Mouse (Mus musculus) brain, embryonic 14.5 days (tissue): ENCODE data around the gene Hs3st3b1. TPM values are rescaled to one million over a fixed set of nuclear protein-coding genes. Genes with fewer than 3 reads are reported as not detected.

Source experiments
- DNase-seq: peaks from one replicate; pipeline ENCODE4 v3.0.0-alpha.2; 2011; ENCODE audit warnings: low read depth
- CTCF ChIP-seq: fragments of 200-500 bp; IDR thresholded peaks from 2 replicates; pipeline ENCODE4 v1.5.1; 2012; ENCODE audit warnings: inconsistent platforms, mild to moderate bottlenecking, moderate library complexity, borderline replicate concordance; ENCODE audit not compliant: insufficient read depth, insufficient read length; ENCODE audit errors: extremely low read depth
- POLR2A ChIP-seq: fragments of 200-500 bp; IDR thresholded peaks from 2 replicates; pipeline ENCODE4 v1.6.1; 2012; ENCODE audit warnings: mild to moderate bottlenecking, inconsistent platforms, borderline replicate concordance; ENCODE audit not compliant: poor library complexity, insufficient read depth, insufficient read length, severe bottlenecking; ENCODE audit errors: extremely low read depth
- polyA plus RNA-seq: library from polyadenylated mRNA; depleted of rRNA; stranded (reverse); fragments of >200 nt; gene quantifications from 2 replicates; pipeline ENCODE4 v1.2.3, GENCODE M21; 2012; rRNA removed

The Hs3st3b1 gene
- polyA plus RNA-seq = 7.9 and 10.5 TPM in 2 replicates

DNA sequence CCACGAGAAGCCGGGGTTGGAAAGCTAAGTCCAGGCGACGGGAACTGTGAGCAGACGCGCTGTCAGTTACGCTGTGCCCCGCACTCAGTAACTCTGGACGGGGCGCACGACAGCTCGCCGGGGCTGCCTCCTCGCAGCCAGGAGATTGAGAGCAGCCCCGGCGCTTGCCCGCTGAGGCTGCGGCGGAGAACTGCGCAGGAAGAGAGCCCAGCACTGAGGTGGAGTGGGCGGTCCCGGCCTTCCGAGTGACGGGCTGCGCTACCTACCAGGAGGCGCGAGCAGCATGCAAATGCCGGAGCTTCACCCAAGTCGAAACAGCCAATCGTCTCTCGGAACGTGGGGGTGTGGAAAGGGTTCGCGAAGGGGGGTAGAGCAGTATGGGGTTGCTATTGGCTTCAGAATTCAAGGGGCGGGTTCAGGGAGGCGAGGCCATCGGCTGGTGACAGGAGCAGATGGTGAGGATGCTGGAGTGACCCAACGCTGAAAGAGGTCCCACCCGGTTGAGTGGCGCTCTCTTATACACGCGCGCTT is at the start of gene Hs3st3b1:
Gene Hs3st3b1 (minus strand): TSS at position 200 of the 531 bp plus-strand sequence.
- peak; percentile 99 for DNase-seq
- TF ChIP-seq POLR2A (peak; percentile 38; the same call in 1 of the 2 replicates), CTCF (no peak)

- no peak for DNase-seq
- TF ChIP-seq POLR2A = no peak
- no peak for TF ChIP-seq CTCF
Measured at GRCm38 (mm10) chr11:63971462-63971861, 49.4 kb upstream of the Hs3st3b1 start.

DNA sequence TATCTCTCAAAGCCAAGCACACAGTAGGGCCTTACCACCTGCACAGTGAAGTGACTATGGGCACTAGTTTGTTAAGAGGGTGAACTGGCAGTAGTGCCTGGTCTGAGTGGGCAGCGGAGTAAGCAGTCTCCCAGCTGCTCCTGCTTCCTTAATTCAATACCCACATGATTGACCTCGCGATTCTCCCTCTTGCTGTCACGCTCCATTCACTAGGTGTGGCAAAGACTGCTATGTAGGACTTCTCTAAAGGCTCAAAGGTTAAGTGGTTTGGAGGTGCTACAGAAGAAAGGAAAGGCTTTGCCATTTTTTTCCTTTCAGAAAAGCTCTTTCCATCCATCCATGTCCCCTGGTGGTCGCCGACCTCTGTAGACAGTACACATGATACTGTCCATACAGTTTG is 48.7 kb upstream of the Hs3st3b1 start:
- TF ChIP-seq POLR2A = no peak
- DNase-seq = no peak

GRCm38 (mm10) chr11:63969205-63969910 is 47.3 kb upstream of the Hs3st3b1 start:
- TF ChIP-seq POLR2A (no peak), CTCF (no peak)
- DNase-seq = peak; percentile 92

GRCm38 (mm10) chr11:63968388-63969035 is 46.4 kb upstream of the Hs3st3b1 start:
- TF ChIP-seq POLR2A (no peak), CTCF (no peak)
- DNase-seq = peak; percentile 40

- DNase-seq = peak; percentile 47
- no peak for TF ChIP-seq CTCF
- TF ChIP-seq POLR2A = no peak
Measured at GRCm38 (mm10) chr11:63967641-63968387, 45.7 kb upstream of the Hs3st3b1 start.

- TF ChIP-seq POLR2A (no peak), CTCF (no peak)
- peak; percentile 61 for DNase-seq
Measured at GRCm38 (mm10) chr11:63965437-63965836, 43.3 kb upstream of the Hs3st3b1 start.

DNA sequence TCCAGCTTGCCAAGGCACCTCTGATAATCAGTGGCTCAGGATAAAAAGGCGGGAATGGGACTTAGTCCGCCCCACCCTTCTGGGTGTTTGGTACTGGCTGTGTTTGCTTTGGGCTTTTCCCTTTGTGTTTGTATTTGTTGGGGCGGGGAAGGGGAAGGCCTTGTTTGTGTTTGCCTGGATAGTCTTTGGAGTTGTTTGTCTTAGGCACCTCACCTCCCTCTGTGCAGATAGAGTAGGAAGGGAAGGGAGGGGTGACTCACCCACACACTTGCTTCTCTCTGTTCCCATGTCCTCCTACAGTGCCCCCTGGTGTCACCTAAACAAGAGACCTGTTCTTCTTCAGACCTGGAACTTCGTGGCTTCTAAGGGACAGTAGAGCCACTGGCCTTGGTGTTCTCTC is 35.1 kb upstream of the Hs3st3b1 start:
- peak; percentile 35 for DNase-seq
- TF ChIP-seq POLR2A (no peak), CTCF (peak; percentile 23; the same call in 1 of the 2 replicates)

- DNase-seq = no peak
- TF ChIP-seq POLR2A = no peak
- TF ChIP-seq CTCF = no peak
Measured at GRCm38 (mm10) chr11:63956748-63957147, 34.7 kb upstream of the Hs3st3b1 start.

- no peak for TF ChIP-seq CTCF
- TF ChIP-seq POLR2A = no peak
- no peak for DNase-seq
Measured at GRCm38 (mm10) chr11:63953887-63954286, 31.8 kb upstream of the Hs3st3b1 start.

DNA sequence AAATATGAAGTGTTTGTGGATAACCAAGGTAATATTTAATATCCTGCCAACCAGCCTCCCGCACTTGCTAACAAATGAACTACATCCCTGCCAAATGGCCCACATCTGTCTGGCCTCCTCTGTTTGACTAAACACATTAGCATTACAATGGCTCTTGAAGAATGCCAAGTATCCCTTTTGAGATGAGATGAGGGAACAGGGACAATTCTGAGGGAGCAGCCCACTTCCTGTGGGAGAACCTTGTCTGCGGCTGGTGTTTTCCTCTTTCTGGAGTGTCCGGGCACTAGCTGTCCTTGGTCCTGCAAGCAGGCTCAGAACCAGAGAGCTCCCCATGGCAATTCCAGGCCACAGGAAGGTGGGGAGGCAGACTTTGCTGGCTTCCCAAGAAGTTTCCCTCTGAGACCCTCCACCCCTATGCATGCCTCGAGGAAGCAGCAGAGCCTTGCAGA is 30.7 kb upstream of the Hs3st3b1 start:
- DNase-seq = peak; percentile 62
- TF ChIP-seq POLR2A (no peak), CTCF (no peak)
